Mouse (Mus musculus) CD8-positive naive resting alpha-beta T cell, adult 2 months (primary cell): ENCODE results near the gene AC131692.1.
A peak's percentile ranks its signal among the peaks of the same experiment; 100 is the strongest.
"Not testable (repeated sequence)": the region's sequence is repeated elsewhere in the genome, so short reads cannot be mapped to it uniquely, and the experiment has no call there.

ENCODE experiments used
- DNase-seq, 2 experiments: peaks; one replicate each; pipeline ENCODE4 v3.0.0; 2022; ENCODE audit warnings: low read depth in 2 of 2, low spot score in 2 of 2

AC131692.1 gene

DNA sequence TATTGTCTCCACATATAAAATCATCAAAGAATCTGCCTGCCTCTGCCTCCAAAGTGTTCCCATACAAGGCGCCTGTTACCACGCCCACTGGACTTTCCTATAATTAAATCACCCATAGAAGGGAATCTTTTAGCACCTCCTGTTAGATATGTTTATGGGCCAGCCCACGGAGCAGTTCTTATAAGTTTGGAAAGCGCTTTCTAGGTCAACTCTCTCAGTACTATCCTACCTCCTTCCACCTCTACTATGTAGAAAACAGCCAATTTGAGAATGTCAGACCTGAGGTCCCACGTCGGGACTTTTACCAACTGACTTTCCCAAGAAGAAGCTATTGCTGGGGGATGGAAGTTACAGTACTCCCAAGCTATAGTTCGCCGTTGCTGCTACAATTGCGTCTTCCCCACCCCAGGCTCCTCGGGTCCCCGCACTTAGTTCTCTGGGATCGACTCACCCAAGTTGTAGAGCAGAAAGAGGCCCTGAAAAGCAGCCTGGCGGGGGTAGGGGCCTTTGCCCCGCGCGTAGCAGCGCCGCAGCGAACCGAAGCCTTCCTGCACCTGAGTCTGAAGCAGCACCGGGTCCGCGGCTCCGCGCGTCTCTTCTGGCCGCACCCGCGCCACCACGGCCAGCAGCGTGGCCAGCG lies 23.2 kb downstream of the AC131692.1 start:
- DNase-seq = peak in 1 of 2 experiments; percentile 11

- DNase-seq = peak; percentile 77 to 84
Measured at GRCm38 (mm10) chr19:6117986-6118676, 23.9 kb downstream of the AC131692.1 start, which contains the start of gene Sac3d1. Sac3d1 (minus strand) TSS chr19:6118650.

- DNase-seq = no peak
Measured at GRCm38 (mm10) chr19:6118677-6119185, 24.5 kb downstream of the AC131692.1 start.

GRCm38 (mm10) chr19:6121761-6122160 lies 27.5 kb downstream of the AC131692.1 start:
- no peak for DNase-seq

DNA sequence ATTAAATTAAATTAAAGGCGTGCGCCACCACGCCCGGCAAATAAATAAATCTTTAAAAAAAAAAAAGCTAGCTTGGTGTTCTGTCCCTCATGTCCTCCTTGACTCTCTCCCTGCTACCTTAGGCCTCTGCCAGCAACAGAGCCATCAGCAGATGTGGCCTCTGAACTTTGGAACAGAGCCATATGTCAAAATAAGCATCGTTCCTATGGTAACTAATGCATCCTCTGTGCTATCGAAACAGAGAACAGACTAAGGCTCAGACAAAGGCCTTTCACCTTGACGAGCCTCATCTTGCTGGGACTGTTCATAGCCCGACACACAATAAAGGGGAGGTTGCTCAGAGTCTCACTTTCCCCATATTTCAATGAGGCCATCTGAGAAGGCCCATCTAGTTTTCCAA lies 29.1 kb downstream of the AC131692.1 start:
- no peak for DNase-seq

- no peak for DNase-seq
Measured at GRCm38 (mm10) chr19:6124898-6125297, 30.7 kb downstream of the AC131692.1 start.

DNA sequence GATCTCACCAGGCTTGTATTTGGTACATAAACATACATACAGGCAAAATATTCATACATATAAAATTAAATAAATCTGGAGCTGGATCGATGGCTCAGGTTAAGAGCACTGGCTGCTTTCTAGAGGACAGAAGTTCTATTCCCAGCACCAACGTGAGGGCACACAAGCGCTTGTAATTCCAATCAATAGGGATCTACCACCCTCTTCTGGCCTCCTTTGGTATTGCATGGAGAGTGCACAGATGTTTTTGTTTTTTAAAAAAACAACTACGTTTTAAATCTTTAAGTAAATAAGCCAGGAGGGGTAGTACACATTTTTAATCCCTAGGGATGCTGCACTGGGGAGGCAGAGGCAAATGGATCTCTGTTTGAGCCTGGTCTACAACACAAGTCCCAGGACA lies 32.1 kb downstream of the AC131692.1 start:
- DNase-seq = peak; percentile 62 to 71

- DNase-seq = no peak
Measured at GRCm38 (mm10) chr19:6126789-6127580, 32.8 kb downstream of the AC131692.1 start.

GRCm38 (mm10) chr19:6127760-6128341 lies 33.6 kb downstream of the AC131692.1 start, which contains the start of gene Snx15:
Snx15 (minus strand) TSS chr19:6128304.
- DNase-seq = peak; percentile 95 to 97

- DNase-seq = not testable (repeated sequence)
Measured at GRCm38 (mm10) chr19:6130414-6131128, 36.4 kb downstream of the AC131692.1 start.

DNA sequence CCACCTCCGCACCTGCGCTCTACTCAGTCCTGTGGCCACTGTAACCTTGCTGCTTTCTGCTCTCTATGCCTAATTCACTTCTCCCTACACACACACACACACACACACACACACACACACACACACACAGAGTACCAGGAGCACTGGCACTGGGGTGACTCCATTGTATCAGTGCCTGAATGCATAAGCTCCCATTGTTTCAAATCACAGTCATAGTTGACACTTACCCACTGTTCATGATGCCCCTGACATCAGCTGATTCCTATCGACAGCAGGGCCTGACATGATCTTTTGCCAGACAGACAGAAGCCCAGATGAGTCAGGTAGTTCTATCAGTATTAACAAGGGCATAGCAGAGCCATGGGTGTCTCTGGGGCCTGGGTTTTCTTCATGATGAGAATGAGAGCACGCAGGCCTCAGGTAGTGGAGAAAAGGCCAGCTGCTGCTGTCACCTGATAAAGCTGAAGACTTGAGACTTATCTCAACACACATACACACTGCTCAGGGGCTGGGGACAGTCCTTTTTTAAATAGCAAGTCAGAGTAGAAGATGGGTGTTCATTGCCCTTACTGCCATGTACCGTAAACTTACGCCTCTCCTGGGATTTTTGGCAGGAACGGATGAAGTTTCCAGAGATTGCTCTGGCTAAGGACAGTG lies 38.1 kb downstream of the AC131692.1 start:
- no peak for DNase-seq

- not testable (repeated sequence) for DNase-seq
Measured at GRCm38 (mm10) chr19:6133197-6133596, 39.0 kb downstream of the AC131692.1 start.

- DNase-seq = no peak
Measured at GRCm38 (mm10) chr19:6136397-6136796, 42.2 kb downstream of the AC131692.1 start.

GRCm38 (mm10) chr19:6139701-6140100 lies 45.5 kb downstream of the AC131692.1 start:
- no peak for DNase-seq

GRCm38 (mm10) chr19:6140374-6140677 lies 46.1 kb downstream of the AC131692.1 start:
- DNase-seq = no peak

DNA sequence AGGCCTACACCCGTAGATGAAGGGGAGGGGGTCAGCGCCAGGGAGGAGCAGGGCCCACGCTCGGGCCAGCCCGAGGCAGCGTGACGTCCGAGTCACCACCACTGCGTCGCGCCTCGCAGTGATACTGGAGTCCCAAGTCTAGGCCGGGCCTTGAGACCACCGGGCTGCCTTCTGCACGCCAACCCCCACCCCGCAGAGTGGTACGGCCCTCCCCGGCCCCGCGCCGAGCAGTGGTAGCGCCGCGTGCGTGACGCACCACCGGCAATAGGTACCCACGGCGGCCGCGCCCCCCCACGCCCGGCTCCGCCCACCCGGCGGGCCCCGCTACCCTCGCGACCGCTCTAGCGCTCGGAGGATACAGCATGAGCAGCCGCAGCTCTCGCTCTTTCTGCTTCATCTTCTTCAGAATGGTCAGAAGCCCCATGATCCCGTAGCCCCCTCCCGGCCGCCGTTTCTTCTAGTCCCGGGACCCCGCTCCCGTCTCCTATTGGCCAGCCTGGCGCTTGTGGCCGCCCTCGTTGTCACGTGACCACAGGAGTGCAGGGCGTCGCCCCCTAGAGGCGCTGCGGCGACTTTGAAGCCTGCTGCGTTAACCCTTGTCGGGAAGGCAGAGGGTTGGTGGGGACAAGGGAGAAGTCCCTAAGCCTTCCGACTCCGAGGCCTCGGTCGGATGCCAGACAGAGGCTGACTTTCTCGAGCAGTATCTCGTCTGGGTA lies 46.6 kb downstream of the AC131692.1 start, which contains the start of gene Batf2:
Gene Batf2, plus strand, starts transcription at position 306 of the 716 bp plus-strand sequence.
- peak; percentile 90 to 91 for DNase-seq

- DNase-seq = peak; percentile 66 to 80
Measured at GRCm38 (mm10) chr19:6141394-6141749, 47.2 kb downstream of the AC131692.1 start, which contains the start of gene Arl2. Arl2 (minus strand) TSS chr19:6141548.

- no peak for DNase-seq
Measured at GRCm38 (mm10) chr19:6144842-6145241, 50.6 kb downstream of the AC131692.1 start.
